Mouse (Mus musculus): ENCODE data around the gene Rnf144a. TPM values are rescaled to one million over a fixed set of nuclear protein-coding genes. Genes with fewer than 3 reads are reported as not detected.

The Rnf144a gene
- total and polyA plus RNA-seq, 3 experiments = not detected

GRCm38 (mm10) chr12:26410443-26410842, 4.6 kb downstream of the Rnf144a start:
- no peak for DNase-seq (ENCODE audit: low read depth, low spot score)

GRCm38 (mm10) chr12:26408707-26409106, 6.3 kb downstream of the Rnf144a start:
- Histone ChIP-seq H3K27me3 (ENCODE audit: control insufficient read depth in 1 of 2, insufficient read depth in 2 of 2, low read length in 2 of 2) (no peaks in the 10 kb centered on the region), H3K9me3 (replicated peaks; ENCODE audit: insufficient read depth, low read length) (no peaks in the 10 kb centered on the region), H3K9ac (ENCODE audit: control insufficient read depth, low read depth, low read length, poor library complexity, severe bottlenecking) (no peak overlapping the region), H3K36me3 (ENCODE audit: control insufficient read depth in 1 of 2, insufficient read depth in 2 of 2, low read length in 2 of 2) (no peaks in the 10 kb centered on the region), H3K27ac (ENCODE audit: control insufficient read depth, low read depth, low read length) (no peak overlapping the region), H3K79me2 (ENCODE audit: control insufficient read depth, insufficient read depth, low read length, poor library complexity) (no peaks in the 10 kb centered on the region), H3K4me3 (ENCODE audit: control insufficient read depth in 1 of 2, insufficient read depth in 1 of 2, low read depth in 2 of 2, low read length in 2 of 2) (no peak overlapping the region), H3K4me1 (ENCODE audit: control insufficient read depth in 1 of 2, insufficient read depth in 2 of 2, low read length in 2 of 2) (no peaks in the 10 kb centered on the region)
- TF ChIP-seq ELF1 (IDR thresholded peaks at IDR 0.05; ENCODE audit: low read depth, low read length) (no peak), JUND (IDR thresholded peaks at IDR 0.05; ENCODE audit: low read depth, low read length) (no peak)
- no peak for DNase-seq (ENCODE audit: low read depth, low spot score)

More at GRCm38 (mm10) chr12:26410443-26410842, 4.6 kb downstream of the Rnf144a start:
- no peaks in the 10 kb centered on the region for H3K36me3 ChIP-seq (ENCODE audit: control insufficient read depth in 1 of 2, insufficient read depth in 2 of 2, low read length in 2 of 2)
- H3K79me2 ChIP-seq (ENCODE audit: control insufficient read depth, insufficient read depth, low read length, poor library complexity) = no peaks in the 10 kb centered on the region
- H3K27ac ChIP-seq (ENCODE audit: control insufficient read depth, low read depth, low read length) = no peak overlapping the region
- H3K9me3 ChIP-seq (replicated peaks; ENCODE audit: insufficient read depth, low read length) = no peaks in the 10 kb centered on the region
- no peak overlapping the region for H3K4me3 ChIP-seq (ENCODE audit: control insufficient read depth in 1 of 2, insufficient read depth in 1 of 2, low read depth in 2 of 2, low read length in 2 of 2)
- H3K4me1 ChIP-seq (ENCODE audit: control insufficient read depth in 1 of 2, insufficient read depth in 2 of 2, low read length in 2 of 2) = no peaks in the 10 kb centered on the region
- no peaks in the 10 kb centered on the region for H3K27me3 ChIP-seq (ENCODE audit: control insufficient read depth in 1 of 2, insufficient read depth in 2 of 2, low read length in 2 of 2)
- TF ChIP-seq USF2 (IDR thresholded peaks at IDR 0.05; ENCODE audit: borderline replicate concordance in 1 of 2, insufficient read depth in 1 of 2, low read depth in 1 of 2, low read length in 2 of 2) (no peak), POLR2A (IDR thresholded peaks at IDR 0.05; ENCODE audit: control insufficient read depth in 1 of 2, insufficient read depth in 1 of 2, low read depth in 1 of 2, low read length in 2 of 2, poor library complexity in 1 of 2) (no peak), MEF2A (IDR thresholded peaks at IDR 0.05; ENCODE audit: extremely low read depth, insufficient replicate concordance, low read depth, low read length, poor library complexity, severe bottlenecking) (no peak), NRF1 (IDR thresholded peaks at IDR 0.05; ENCODE audit: insufficient read depth, low read depth, low read length, poor library complexity, severe bottlenecking) (no peak), TCF12 (IDR thresholded peaks at IDR 0.05; ENCODE audit: low read depth, low read length) (no peak), ZC3H11A (IDR thresholded peaks at IDR 0.05; ENCODE audit: low read depth, low read length) (no peak), MYC (IDR thresholded peaks at IDR 0.05; ENCODE audit: low read depth, low read length) (no peak), USF1 (IDR thresholded peaks at IDR 0.05; ENCODE audit: low read depth, low read length) (no peak), JUND (IDR thresholded peaks at IDR 0.05; ENCODE audit: low read depth, low read length) (no peak), KAT2A (conservative IDR thresholded peaks at IDR 0.05; ENCODE audit: low read depth, low read length) (no peak), GATA1 (IDR thresholded peaks at IDR 0.05; ENCODE audit: low read depth, low read length) (no peak), CTCF (IDR thresholded peaks at IDR 0.05 in 2 of 3, conservative IDR thresholded peaks at IDR 0.05 in 1 of 3; ENCODE audit: control insufficient read depth in 1 of 3, insufficient read depth in 1 of 3, low read depth in 2 of 3, low read length in 3 of 3, poor library complexity in 1 of 3, severe bottlenecking in 1 of 3) (no peak), NELFE (IDR thresholded peaks at IDR 0.05; ENCODE audit: low read depth, low read length) (no peak), ZKSCAN1 (IDR thresholded peaks at IDR 0.05; ENCODE audit: low read depth, low read length) (no peak), E2F4 (IDR thresholded peaks at IDR 0.05; ENCODE audit: borderline replicate concordance, low read depth, low read length) (no peak)
- no peak overlapping the region for H3K9ac ChIP-seq (ENCODE audit: control insufficient read depth, low read depth, low read length, poor library complexity, severe bottlenecking)

Measured in MEL (cell line).